Mouse (Mus musculus) heart, embryonic 11.5 days (tissue): ENCODE results near the gene Slc39a3. TPM values are rescaled to one million over a fixed set of nuclear protein-coding genes. Genes with fewer than 3 reads are reported as not detected.
"Not testable (repeated sequence)": the region's sequence is repeated elsewhere in the genome, so short reads cannot be mapped to it uniquely, and the experiment has no call there.

ENCODE experiments used
- ATAC-seq: fragments of 200-750 bp; cut with Nextera tagmentation; replicated peaks from 2 replicates; pipeline ENCODE4 v1.8.0; 2017; ENCODE audit warnings: moderate library complexity; ENCODE audit not compliant: insufficient number of reproducible peaks, low FRiP score, low TSS enrichment
- H3K27ac ChIP-seq: fragments of 300-500 bp; sonication (generic); 2 replicates; pipeline ENCODE4 v1.5.1; 2014; ENCODE audit warnings: mild to moderate bottlenecking, low read depth, low read length
- H3K27me3 ChIP-seq: fragments of 300-500 bp; sonication (generic); 2 replicates; pipeline ENCODE4 v1.6.1; 2014; ENCODE audit warnings: mild to moderate bottlenecking, low read length, mixed read lengths; ENCODE audit not compliant: control insufficient read depth, insufficient read depth
- H3K36me3 ChIP-seq: fragments of 300-500 bp; sonication (generic); 2 replicates; pipeline ENCODE4 v1.6.1; 2014; ENCODE audit warnings: mild to moderate bottlenecking, low read length, moderate library complexity, mixed read lengths; ENCODE audit not compliant: control insufficient read depth, insufficient read depth
- H3K4me1 ChIP-seq: fragments of 300-500 bp; sonication (generic); 2 replicates; pipeline ENCODE4 v1.6.1; 2014; ENCODE audit warnings: low read length; ENCODE audit not compliant: control insufficient read depth, insufficient read depth
- H3K4me2 ChIP-seq: fragments of 300-500 bp; sonication (generic); 2 replicates; pipeline ENCODE4 v1.6.1; 2014; ENCODE audit warnings: mild to moderate bottlenecking, moderate library complexity
- H3K4me3 ChIP-seq: fragments of 300-500 bp; sonication (generic); 2 replicates; pipeline ENCODE4 v1.5.1; 2014; ENCODE audit warnings: low read depth, low read length
- H3K9ac ChIP-seq: fragments of 300-500 bp; sonication (generic); 2 replicates; pipeline ENCODE4 v1.6.1; 2014; ENCODE audit warnings: mild to moderate bottlenecking, low read depth, low read length, moderate library complexity
- H3K9me3 ChIP-seq: fragments of 300-500 bp; sonication (generic); replicated peaks from 2 replicates; pipeline ENCODE4 v1.6.1; 2016; ENCODE audit warnings: low read length; ENCODE audit not compliant: control insufficient read depth
- WGBS: fragments of 180-500 bp; shearing (Covaris S2); extraction: QIAGEN DNeasy Blood & Tissue Kit; methylation state at CpG from one replicate; pipeline ENCODE4 v1.1.7; 2014; ENCODE audit not compliant: insufficient replicate concordance; 5-methylcytosine and 5-hydroxymethylcytosine counted together
- polyA plus RNA-seq: library from polyadenylated mRNA; unstranded; fragments of >200 nt; fragmentation: Nextera tagmentation; extraction: Ambion mirVana; gene quantifications from 2 replicates; pipeline ENCODE4 v1.2.1, GENCODE M21; 2014

Slc39a3 gene
- polyA plus RNA-seq, 1 experiment from 2014 or later, result 3.9 TPM

DNA sequence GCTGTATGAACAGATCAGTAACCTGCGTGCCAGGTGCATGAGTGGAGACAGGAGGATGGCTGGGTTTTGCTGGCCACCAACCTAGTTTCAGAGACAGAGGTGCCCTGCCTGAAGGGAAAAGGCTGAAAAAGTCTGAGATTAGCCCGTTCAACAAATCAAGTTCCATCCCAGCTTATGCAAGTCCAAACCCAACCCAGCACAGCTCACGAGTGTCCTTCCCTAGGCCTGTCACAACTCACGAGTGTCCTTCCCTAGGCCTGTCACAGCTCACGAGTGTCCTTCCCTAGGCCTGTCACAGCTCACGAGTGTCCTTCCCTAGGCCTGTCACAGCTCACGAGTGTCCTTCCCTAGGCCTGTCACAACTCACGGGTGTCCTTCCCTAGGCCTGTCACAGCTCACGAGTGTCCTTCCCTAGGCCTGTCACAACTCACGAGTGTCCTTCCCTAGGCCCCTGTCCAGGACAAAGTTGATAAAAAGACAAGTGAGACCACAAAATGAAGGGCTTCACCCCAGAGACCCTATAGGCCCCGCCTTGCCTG, 18.6 kb upstream of the Slc39a3 start:
- not testable (repeated sequence) for H3K27me3 ChIP-seq, H3K36me3 ChIP-seq, ATAC-seq, H3K27ac ChIP-seq, H3K4me2 ChIP-seq, H3K4me3 ChIP-seq, H3K9ac ChIP-seq, H3K9me3 ChIP-seq
- 78% methylated on average over 11 of the region's 11 CpGs for WGBS
- H3K4me1 ChIP-seq, result peaks cover 16% of the 10 kb centered on the region

DNA sequence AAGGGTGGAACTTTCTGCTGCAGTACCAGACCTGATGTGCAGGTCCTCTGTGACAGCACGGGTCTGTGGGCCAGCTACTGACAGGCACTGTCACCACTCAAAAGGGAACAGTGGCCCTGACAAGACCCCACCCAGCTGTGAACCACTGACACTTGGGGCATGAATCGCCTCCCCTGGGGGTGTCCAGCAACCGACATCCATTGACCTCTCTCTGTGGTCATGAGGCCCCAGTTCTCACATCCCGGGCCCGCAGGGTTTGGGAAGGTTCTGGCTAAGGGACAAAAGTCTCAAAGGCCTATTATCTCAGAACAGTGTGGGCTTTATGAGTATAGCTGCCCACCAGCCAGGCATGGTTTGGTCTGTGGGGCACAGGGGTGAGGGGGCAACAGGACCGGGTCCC, 17.9 kb upstream of the Slc39a3 start:
- Histone ChIP-seq H3K4me3 (no peak overlapping the region), H3K4me2 (no peak overlapping the region), H3K9ac (0 out of 2 replicates have a peak overlapping the region, but pooled peaks have one; percentile 22), H3K36me3 (peaks cover 15% of the 10 kb centered on the region), H3K27me3 (no peaks in the 10 kb centered on the region), H3K9me3 (no peaks in the 10 kb centered on the region), H3K4me1 (peaks cover 16% of the 10 kb centered on the region), H3K27ac (no peak overlapping the region)
- WGBS, result 81% methylated on average over 6 of the region's 6 CpGs
- no peak for ATAC-seq

- no peaks in the 10 kb centered on the region for H3K9me3 ChIP-seq
- H3K4me3 ChIP-seq, result no peak overlapping the region
- H3K27me3 ChIP-seq, result no peaks in the 10 kb centered on the region
- H3K27ac ChIP-seq, result no peak overlapping the region
- H3K9ac ChIP-seq, result no peak overlapping the region
- peaks cover 38% of the 10 kb centered on the region for H3K36me3 ChIP-seq
- ATAC-seq, result no peak
- H3K4me2 ChIP-seq, result no peak overlapping the region
- 87% methylated on average over 5 of the region's 5 CpGs for WGBS
- 0 out of 2 replicates have a peak, but pooled peaks cover 3% of the 10 kb centered on the region for H3K4me1 ChIP-seq
Observed at GRCm38 (mm10) chr10:81052577-81052976, 15.4 kb upstream of the Slc39a3 start.

DNA sequence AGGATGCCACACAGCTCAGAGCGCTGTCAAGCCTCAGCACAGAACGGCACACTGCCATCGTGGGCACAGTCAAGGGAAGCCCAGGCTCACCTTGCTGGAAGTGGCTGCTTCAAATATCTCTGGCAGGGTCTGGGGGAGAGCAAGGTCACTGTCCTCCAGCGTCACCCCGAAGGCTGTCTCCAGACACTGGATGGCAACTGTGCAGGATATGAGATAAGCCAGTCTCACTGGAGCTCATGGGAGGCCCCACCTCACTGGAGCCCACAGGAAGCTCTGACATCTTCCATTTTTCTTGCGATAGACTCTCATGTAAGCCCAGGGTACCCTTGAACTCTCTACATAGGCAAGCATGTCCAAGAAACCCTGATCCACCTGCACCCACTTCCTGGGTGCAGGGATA, 13.9 kb upstream of the Slc39a3 start:
- no peak for ATAC-seq
- Histone ChIP-seq H3K9me3 (no peaks in the 10 kb centered on the region), H3K27ac (no peak overlapping the region), H3K4me1 (no peaks in the 10 kb centered on the region), H3K36me3 (peaks cover 49% of the 10 kb centered on the region), H3K9ac (no peak overlapping the region), H3K4me3 (no peak overlapping the region), H3K4me2 (no peak overlapping the region), H3K27me3 (no peaks in the 10 kb centered on the region)
- WGBS, result 83% methylated on average over 6 of the region's 6 CpGs

DNA sequence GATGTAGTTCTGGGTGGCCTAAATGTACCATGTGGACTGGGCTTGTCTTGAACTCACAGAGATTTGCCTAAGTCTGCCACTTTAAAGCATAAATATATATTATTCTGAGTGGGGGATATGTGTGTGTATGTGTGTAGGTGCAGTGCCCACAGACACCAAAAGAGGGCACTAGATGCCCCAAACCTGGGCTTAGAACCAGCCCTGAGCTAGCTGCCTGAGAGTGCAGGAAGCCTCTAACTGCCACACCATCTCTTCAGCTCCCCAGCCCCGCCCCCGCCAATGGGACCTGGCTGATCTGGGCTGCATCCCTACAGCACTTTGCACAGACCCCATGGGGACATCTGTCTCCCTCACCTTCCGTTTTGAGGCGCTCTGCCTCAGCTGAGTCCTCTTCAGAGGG, 13.4 kb upstream of the Slc39a3 start:
- 77% methylated on average over 4 of the region's 4 CpGs for WGBS
- no peak overlapping the region for H3K4me2 ChIP-seq

GRCm38 (mm10) chr10:81045246-81045645, 8.0 kb upstream of the Slc39a3 start:
- H3K9ac ChIP-seq, H3K27ac ChIP-seq, H3K9me3 ChIP-seq, H3K4me1 ChIP-seq, H3K27me3 ChIP-seq, H3K4me2 ChIP-seq, H3K4me3 ChIP-seq, ATAC-seq: not testable (repeated sequence)
- 91% methylated on average over 13 of the region's 14 CpGs for WGBS
- H3K36me3 ChIP-seq, result peaks cover 50% of the 10 kb centered on the region

More for the DNA sequence above, 13.4 kb upstream of the Slc39a3 start:
- H3K36me3 ChIP-seq, result peaks cover 51% of the 10 kb centered on the region
- no peak overlapping the region for H3K4me3 ChIP-seq
- no peaks in the 10 kb centered on the region for H3K9me3 ChIP-seq
- no peaks in the 10 kb centered on the region for H3K27me3 ChIP-seq
- no peaks in the 10 kb centered on the region for H3K4me1 ChIP-seq
- no peak overlapping the region for H3K27ac ChIP-seq
- no peak overlapping the region for H3K9ac ChIP-seq
- no peak for ATAC-seq

- no peak for ATAC-seq
- H3K4me1 ChIP-seq, result no peaks in the 10 kb centered on the region; the same call in 1 of the 2 replicates
- no peaks in the 10 kb centered on the region for H3K27me3 ChIP-seq
- no peak overlapping the region; the same call in 1 of the 2 replicates for H3K27ac ChIP-seq
- WGBS, result 32% methylated on average over 13 of the region's 13 CpGs
- no peak overlapping the region for H3K9ac ChIP-seq
- H3K4me2 ChIP-seq, result no peak overlapping the region; the same call in 1 of the 2 replicates
- no peak overlapping the region for H3K4me3 ChIP-seq
- H3K36me3 ChIP-seq, result peaks cover 20% of the 10 kb centered on the region
- H3K9me3 ChIP-seq, result no peaks in the 10 kb centered on the region
Observed at GRCm38 (mm10) chr10:81041458-81042175, 4.4 kb upstream of the Slc39a3 start.

DNA sequence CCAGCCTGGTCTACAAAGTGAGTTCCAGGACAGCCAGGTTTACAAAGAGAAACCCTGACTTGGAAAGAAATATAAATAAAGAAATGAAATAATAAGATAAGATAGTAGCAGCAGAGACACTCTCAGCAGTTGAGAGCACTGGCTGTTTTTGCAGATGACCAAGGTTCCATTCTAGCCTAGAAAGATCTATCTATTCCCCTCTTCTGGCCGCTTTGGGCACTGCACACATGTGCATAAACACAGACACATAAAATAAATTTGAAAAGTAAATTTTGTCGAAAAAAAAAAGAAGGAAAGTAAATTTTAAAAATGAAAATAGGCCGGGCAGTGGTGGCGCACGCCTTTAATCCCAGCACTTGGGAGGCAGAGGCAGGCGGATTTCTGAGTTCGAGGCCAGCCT, 975 bp downstream of the Slc39a3 start:
- ATAC-seq, result no peak
- no peak overlapping the region for H3K4me2 ChIP-seq
- H3K9me3 ChIP-seq, result no peaks in the 10 kb centered on the region
- no peaks in the 10 kb centered on the region for H3K27me3 ChIP-seq
- H3K9ac ChIP-seq, result no peak overlapping the region
- no peak overlapping the region for H3K27ac ChIP-seq
- no peak overlapping the region for H3K4me3 ChIP-seq
- H3K4me1 ChIP-seq, result no peaks in the 10 kb centered on the region; the same call in 1 of the 2 replicates
- WGBS, result 73% methylated on average over 7 of the region's 7 CpGs
- H3K36me3 ChIP-seq, result no peaks in the 10 kb centered on the region

DNA sequence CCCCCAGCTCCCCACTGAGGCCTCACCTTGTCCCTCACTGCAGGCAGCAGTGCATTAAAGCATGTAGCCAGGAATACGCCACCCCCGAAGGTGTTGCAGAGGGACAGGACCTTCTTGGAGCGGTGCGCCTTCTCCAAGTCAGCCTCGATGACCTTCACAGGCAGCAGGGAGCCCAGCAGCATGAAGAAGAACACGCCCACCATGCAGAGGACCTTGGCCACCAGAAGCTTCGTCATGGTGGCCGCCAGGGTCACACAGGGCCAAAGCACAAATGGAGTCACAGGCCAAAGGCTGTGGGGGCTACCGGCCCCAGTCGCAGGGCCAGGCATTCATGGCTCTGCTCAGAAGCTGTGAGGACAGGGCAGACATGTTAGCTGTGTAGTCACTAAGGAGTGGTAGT, 3.6 kb downstream of the Slc39a3 start:
- 0 out of 2 replicates have a peak, but pooled peaks cover 2% of the 10 kb centered on the region for H3K36me3 ChIP-seq
- WGBS, result 71% methylated on average over 10 of the region's 10 CpGs
- no peak overlapping the region for H3K9ac ChIP-seq
- no peak overlapping the region for H3K27ac ChIP-seq
- no peak for ATAC-seq
- no peaks in the 10 kb centered on the region; the same call in 1 of the 2 replicates for H3K4me1 ChIP-seq
- H3K4me3 ChIP-seq, result no peak overlapping the region
- H3K4me2 ChIP-seq, result no peak overlapping the region
- no peaks in the 10 kb centered on the region for H3K27me3 ChIP-seq
- no peaks in the 10 kb centered on the region for H3K9me3 ChIP-seq
